Mouse (Mus musculus): ENCODE data around the gene Tsks. TPM values are rescaled to one million over a fixed set of nuclear protein-coding genes. Genes with fewer than 3 reads are reported as not detected.

Gene Tsks
- total RNA-seq, 2 experiments from 2014 or later, result not detected

DNA sequence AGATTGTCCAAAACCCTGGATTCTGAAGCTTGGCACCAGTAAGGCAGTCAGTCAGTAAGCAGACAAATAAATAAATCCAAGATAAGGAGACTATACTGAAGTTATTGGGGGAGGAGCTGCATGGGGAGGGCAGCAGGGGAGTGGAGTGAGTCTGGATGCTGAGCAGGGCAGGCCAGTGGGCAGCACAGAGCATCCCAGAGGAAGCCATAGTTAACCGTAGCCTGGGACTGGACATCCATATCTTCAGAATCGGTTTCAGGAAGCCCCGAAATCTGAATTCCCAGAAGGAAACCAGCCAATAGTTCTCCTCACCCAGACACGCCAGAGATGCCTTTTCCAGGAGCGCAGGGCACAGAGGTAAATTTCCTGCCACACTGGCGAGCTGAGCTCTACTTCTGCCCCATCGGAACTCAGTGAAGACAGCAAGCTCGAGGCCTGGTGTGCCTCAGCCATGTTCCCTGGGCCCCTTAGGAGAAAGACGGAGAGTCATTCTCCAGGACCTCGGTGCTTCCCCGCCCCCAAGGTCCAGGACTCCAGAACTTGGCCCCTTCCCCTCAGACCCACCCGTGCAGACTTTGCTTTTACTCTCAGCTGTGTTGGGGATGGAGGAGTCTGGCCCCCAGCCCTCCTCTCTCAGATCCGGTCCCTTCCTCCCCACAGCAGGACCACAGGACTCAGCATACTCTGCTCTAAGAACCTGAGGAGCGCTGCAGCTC is 30.6 kb downstream of the Tsks start:
- DNase-seq, result no peak
- intact Hi-C loops (cut with DNase I), result no loop called here

DNA sequence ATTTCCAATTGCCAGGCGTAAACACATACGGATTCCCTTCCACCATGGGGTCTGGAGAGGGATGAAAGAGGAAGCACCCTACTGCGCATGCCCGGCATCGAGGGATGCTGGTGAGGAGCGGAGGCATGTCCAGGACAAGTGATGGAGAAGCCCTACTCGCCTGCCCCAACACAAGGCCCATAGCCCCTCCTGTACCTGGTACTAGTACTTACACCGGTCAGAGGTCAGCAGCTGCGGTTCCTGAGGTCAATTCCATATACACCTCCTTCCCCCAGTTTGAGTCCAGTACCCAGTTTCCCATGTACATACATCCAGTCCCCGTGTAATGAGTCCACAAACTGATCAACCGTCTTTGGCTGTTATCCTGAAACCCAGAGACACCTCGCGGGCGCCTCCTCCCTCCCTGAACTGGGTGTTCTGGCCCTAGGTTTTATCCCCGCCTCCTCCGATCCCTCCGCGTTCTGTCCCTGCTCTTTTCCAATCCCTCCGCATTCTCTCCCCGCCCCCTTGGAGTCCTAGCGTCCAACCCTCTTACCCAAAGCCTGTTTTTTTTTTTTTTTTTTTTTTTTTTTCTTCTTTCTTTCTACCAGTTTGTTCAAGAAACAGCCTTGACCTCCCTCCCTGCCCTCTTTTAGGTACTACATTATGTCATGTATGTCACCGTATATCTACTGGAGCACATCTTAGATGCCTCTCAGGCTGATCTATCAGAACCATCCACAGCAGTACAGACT is 31.5 kb downstream of the Tsks start, which contains the start of gene Cpt1c:
Gene Cpt1c, minus strand, starts transcription at position 469 of the 734 bp plus-strand sequence.
- intact Hi-C loops (cut with DNase I), result no loop called here

GRCm38 (mm10) chr7:44975117-44975419 is 32.1 kb downstream of the Tsks start:
- intact Hi-C loops (cut with DNase I), result no loop called here
- no peak for DNase-seq

More for the DNA sequence above, 31.5 kb downstream of the Tsks start, which contains the start of gene Cpt1c:
- peak; percentile 68 to 75 for DNase-seq

- intact Hi-C loops (cut with DNase I), result no loop called here
- DNase-seq, result no peak
Measured at GRCm38 (mm10) chr7:44978300-44978699, 35.3 kb downstream of the Tsks start.

GRCm38 (mm10) chr7:44981539-44981938 is 38.5 kb downstream of the Tsks start:
- no peak for DNase-seq
- intact Hi-C loops (cut with DNase I), result loop anchor here (5.0 kb wide), 2 partner anchors 91 to 156 kb away; partner anchors contain the start of genes Flt3l and Gm45713

DNA sequence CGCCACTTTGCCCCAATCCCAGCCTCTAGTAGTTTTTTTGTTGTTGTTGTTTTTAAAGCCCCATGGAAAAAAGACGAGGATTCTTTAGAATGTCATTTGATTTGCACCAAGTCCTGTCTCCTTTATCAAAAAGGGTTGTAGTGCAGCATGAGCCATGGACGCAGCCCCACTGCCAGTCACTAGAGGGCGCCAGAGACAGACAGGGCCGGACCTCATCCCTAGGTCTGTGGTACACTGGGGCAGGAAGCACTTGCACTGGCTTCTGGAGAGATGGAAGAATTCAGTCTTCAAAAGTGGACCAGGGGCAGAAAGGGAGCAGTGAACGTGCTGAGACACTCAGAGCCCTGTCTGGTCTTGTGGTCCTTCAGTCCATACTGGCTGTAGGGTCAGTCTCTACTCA is 40.1 kb downstream of the Tsks start:
- intact Hi-C loops (cut with DNase I), result loop anchor here (5.0 kb wide), 2 partner anchors 89 to 154 kb away; partner anchors contain the start of genes Flt3l and Gm45713
- peak; percentile 84 to 86 for DNase-seq

GRCm38 (mm10) chr7:44983944-44984832 is 41.2 kb downstream of the Tsks start:
- no peak for DNase-seq
- intact Hi-C loops (cut with DNase I), result loop anchor here (5.0 kb wide), 2 partner anchors 88 to 153 kb away; partner anchors contain the start of genes Flt3l and Gm45713

GRCm38 (mm10) chr7:44984833-44985164 is 41.8 kb downstream of the Tsks start:
- DNase-seq, result no peak
- intact Hi-C loops (cut with DNase I), result loop anchor here (5.0 kb wide), 2 partner anchors 88 to 153 kb away; partner anchors contain the start of genes Flt3l and Gm45713

DNA sequence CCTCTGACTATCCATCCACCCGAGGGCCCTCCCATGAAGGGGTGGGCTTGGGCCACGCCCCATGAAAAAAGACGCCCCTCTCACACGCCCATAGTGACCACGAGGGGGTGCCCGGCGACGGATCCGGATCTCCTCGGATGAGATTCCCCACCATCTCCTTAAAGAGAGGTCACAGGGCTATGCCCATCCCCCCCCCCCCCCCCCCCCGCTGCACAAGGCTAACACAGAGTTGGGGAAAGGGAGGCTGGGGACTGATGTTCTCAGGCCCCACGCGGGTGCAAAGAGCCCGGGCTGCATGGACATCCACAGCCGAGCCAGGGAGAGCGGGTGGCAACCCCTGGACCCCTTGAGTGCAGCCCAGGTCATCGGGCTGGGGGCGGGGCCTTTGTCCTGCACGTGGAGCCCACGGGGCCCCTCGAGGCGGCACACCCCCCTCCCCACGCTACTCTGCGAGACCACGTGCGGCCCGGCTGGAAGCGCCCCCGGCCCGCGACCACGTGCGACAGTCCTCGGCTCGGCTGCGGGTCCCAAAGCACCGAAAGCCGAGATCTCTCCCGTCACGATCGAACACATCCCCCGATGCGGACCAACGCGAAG is 42.7 kb downstream of the Tsks start:
- DNase-seq, result peak in 1 of 2 experiments; percentile 72
- intact Hi-C loops (cut with DNase I), result no loop called here

GRCm38 (mm10) chr7:44986192-44986878 is 43.3 kb downstream of the Tsks start, which contains the start of gene Prmt1:
Gene Prmt1, minus strand, starts transcription at chr7:44986568.
- intact Hi-C loops (cut with DNase I), result no loop called here
- DNase-seq, result peak; percentile 95 to 96

GRCm38 (mm10) chr7:44986879-44987718 is 44.1 kb downstream of the Tsks start:
- intact Hi-C loops (cut with DNase I), result no loop called here
- DNase-seq, result no peak

- intact Hi-C loops (cut with DNase I), result no loop called here
Measured at GRCm38 (mm10) chr7:44996672-44997071, 53.7 kb downstream of the Tsks start.

DNA sequence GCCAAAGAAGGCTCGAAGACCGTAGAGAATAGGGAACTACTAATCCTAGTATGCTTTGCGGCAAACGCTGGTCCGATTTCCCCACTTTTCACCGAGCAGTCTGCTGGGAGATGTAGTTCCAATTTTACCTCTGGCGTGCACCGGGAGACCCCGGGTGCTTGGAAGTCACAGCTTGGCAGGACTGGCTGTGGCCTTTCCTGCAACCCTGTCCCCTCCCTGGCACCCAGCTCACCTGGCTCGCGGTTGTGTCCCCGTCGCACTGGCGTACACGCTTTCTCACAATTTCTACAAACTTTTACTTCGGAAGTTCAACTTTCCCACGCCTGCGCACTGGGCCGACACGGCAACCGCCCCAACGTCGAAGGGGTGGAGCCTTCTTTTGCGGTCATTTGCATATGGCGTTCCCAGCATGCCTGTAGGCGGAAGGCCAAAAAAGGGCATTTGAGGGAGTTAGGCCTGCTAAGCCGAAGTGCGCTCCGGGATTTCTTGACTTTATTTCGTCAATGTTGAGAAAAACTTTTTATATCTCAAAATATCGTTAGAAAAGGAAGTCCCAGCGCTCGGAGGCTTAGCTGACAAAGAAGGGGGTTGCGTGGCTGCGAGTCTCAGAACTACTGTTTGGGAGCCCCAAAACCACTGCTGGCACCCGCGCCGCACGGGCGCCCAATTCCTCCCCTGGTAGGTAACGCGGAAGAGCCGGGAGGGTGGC is 54.4 kb downstream of the Tsks start, which contains the start of gene Irf3:
Gene Irf3, plus strand, starts transcription at position 418 of the 709 bp plus-strand sequence.
- DNase-seq, result peak; percentile 95 to 97
- intact Hi-C loops (cut with DNase I), result no loop called here

More at GRCm38 (mm10) chr7:44996672-44997071, 53.7 kb downstream of the Tsks start:
- DNase-seq, result no peak

DNA sequence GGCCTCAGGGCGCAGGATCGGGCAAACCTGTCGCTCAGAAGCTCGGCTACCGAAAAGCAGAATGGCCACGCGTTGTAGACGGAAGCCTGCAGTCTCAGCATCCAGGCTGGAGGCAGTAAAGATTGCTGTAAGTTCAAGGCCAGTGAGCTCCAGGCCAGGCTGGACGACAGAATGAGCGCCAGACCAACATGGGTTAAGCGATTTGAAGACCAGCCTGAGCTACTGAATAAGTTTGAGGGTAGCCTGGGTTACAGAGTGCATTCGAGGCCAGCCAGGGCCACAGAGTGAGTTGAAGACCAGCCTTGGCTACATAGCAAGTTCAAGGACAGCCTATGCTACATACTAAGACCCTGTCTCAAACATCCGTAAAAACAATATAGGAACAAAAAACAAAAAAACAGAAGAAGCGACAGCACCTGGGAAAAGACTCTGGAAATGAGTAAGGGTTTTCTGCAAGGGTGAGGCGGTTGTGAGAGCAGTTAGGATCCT is 55.0 kb downstream of the Tsks start:
- intact Hi-C loops (cut with DNase I), result no loop called here
- no peak for DNase-seq

DNA sequence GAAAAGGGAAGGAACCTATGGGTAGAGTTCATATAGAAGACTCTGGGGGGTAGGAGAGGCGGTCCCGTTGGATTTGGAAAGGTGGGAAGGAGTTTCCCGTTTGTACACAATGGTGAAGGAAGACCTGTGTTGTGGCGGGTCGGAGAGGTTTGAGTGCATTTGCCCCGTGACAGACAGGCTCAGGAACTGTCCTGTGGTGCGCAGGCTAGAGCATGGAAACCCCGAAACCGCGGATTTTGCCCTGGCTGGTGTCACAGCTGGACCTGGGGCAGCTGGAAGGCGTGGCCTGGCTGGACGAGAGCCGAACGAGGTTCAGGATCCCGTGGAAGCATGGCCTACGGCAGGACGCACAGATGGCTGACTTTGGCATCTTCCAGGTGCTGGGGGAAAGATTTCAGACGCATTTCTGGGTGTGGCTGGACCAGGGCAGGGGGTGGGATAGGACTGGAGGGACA is 55.5 kb downstream of the Tsks start, which contains the start of gene Bcl2l12:
Gene Bcl2l12, minus strand, starts transcription at position 212 of the 455 bp plus-strand sequence.
- DNase-seq, result peak; percentile 48 to 51
- intact Hi-C loops (cut with DNase I), result no loop called here

- DNase-seq, result no peak
- intact Hi-C loops (cut with DNase I), result loop anchor here (1.0 kb wide), 1 partner anchor 15 kb away; no protein-coding TSS in a partner anchor
Measured at GRCm38 (mm10) chr7:44999753-45000152, 56.7 kb downstream of the Tsks start.

- intact Hi-C loops (cut with DNase I), result loop anchor here (1.0 kb wide), 1 partner anchor 14 kb away; no protein-coding TSS in a partner anchor
- no peak for DNase-seq
Measured at GRCm38 (mm10) chr7:45000539-45001114, 57.6 kb downstream of the Tsks start.
